Mouse (Mus musculus): ENCODE data around the gene Hist1h2bg.

DNA sequence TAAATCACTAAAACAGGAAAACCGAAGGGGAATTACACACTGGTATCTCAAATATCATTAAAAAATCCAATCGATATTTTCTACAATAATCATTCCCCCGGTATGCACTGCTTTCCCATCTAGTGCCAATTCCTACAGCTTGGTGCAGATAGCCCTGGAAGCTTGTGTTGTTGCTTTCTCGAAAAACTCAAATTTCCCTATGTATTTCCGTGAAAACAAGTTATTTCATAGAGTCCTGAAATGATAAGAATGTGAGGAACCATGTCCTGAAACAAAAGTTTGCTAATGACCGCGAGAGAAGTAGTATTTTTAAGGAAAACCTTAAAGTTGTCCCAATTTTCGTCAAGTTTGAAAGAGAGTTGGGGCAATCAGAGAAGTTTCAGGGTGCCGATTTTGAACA lies 16.8 kb upstream of the Hist1h2bg start:
- TF ChIP-seq POLR2A (IDR thresholded peaks at IDR 0.05; ENCODE audit: control insufficient read depth, extremely low read depth, insufficient read depth, low read length, poor library complexity): no peak
- no peak for TF ChIP-seq CTCF (IDR thresholded peaks at IDR 0.05; ENCODE audit: borderline replicate concordance, control insufficient read depth, extremely low read depth, insufficient read depth, low read length, poor library complexity)

Measured in thymus, adult 2 months (tissue).